Mouse (Mus musculus) megakaryocyte, embryonic 14.5 days (primary cell): ENCODE measurements around the gene Tmem253.

ENCODE experiments used
- FLI1 ChIP-seq: IDR thresholded peaks from 2 replicates; pipeline ENCODE4 v1.6.1; 2012; ENCODE audit warnings: low read length, inconsistent platforms, mixed read lengths
- GATA1 ChIP-seq: IDR thresholded peaks from 3 replicates; pipeline ENCODE4 v1.6.1; 2012; ENCODE audit warnings: mixed read lengths, low read length, inconsistent platforms, borderline replicate concordance

- TF ChIP-seq GATA1, result no peak
- TF ChIP-seq FLI1, result no peak
Observed at GRCm38 (mm10) chr14:52012085-52012484, 3.4 kb upstream of the Tmem253 start.
